Mouse (Mus musculus) kidney, embryonic 16.5 days (tissue): ENCODE results near the gene Rbfox2. TPM values are rescaled to one million over a fixed set of nuclear protein-coding genes. Genes with fewer than 3 reads are reported as not detected.
A peak's percentile ranks its signal among the peaks of the same experiment; 100 is the strongest.

Source experiments
- ATAC-seq: fragments of 200-750 bp; cut with Nextera tagmentation; 2 replicates; pipeline ENCODE4 v1.8.0; 2017; ENCODE audit warnings: moderate TSS enrichment; ENCODE audit not compliant: low FRiP score, low TSS enrichment
- H3K27ac ChIP-seq: fragments of 300-500 bp; sonication (generic); 2 replicates; pipeline ENCODE4 v1.5.1; 2014; ENCODE audit warnings: low read length
- H3K27me3 ChIP-seq: fragments of 300-500 bp; sonication (generic); 2 replicates; pipeline ENCODE4 v1.6.1; 2014; ENCODE audit warnings: low read length, control low read depth, mixed read lengths; ENCODE audit not compliant: insufficient read depth
- H3K36me3 ChIP-seq: fragments of 300-500 bp; sonication (generic); 2 replicates; pipeline ENCODE4 v1.6.1; 2014; ENCODE audit warnings: low read length, control low read depth, mixed read lengths; ENCODE audit not compliant: insufficient read depth
- H3K4me1 ChIP-seq: fragments of 300-500 bp; sonication (generic); 2 replicates; pipeline ENCODE4 v1.6.1; 2014; ENCODE audit warnings: low read length, control low read depth, mixed read lengths; ENCODE audit not compliant: insufficient read depth
- H3K4me2 ChIP-seq: fragments of 300-500 bp; sonication (generic); replicated peaks from 2 replicates; pipeline ENCODE4 v1.6.1; 2014; ENCODE audit warnings: low read depth, low read length
- H3K4me3 ChIP-seq: fragments of 300-500 bp; sonication (generic); 2 replicates; pipeline ENCODE4 v1.5.1; 2014; ENCODE audit warnings: mild to moderate bottlenecking, low read length
- H3K9ac ChIP-seq: fragments of 300-500 bp; sonication (generic); replicated peaks from 2 replicates; pipeline ENCODE4 v1.6.1; 2014; ENCODE audit warnings: low read length
- H3K9me3 ChIP-seq: fragments of 300-500 bp; sonication (generic); 2 replicates; pipeline ENCODE4 v1.6.1; 2016; ENCODE audit warnings: low read length, control low read depth
- WGBS: fragments of 180-500 bp; shearing (Covaris S2); extraction: QIAGEN DNeasy Blood & Tissue Kit; methylation state at CpG from one replicate; pipeline ENCODE4 v1.1.7; 2014; 5-methylcytosine and 5-hydroxymethylcytosine counted together
- polyA plus RNA-seq: library from polyadenylated mRNA; unstranded; fragments of >200 nt; fragmentation: Nextera tagmentation; extraction: Ambion mirVana; gene quantifications from 2 replicates; pipeline ENCODE4 v1.2.1, GENCODE M21; 2015

Gene Rbfox2
- polyA plus RNA-seq, 1 experiment from 2014 or later: 49.1 TPM

- no peaks in the 10 kb centered on the region for H3K9me3 ChIP-seq
- H3K27ac ChIP-seq: no peak overlapping the region
- H3K9ac ChIP-seq: no peak overlapping the region
- no peaks in the 10 kb centered on the region for H3K36me3 ChIP-seq
- no peak for ATAC-seq
- 97% methylated on average over 2 of the region's 2 CpGs for WGBS
- no peak overlapping the region for H3K4me2 ChIP-seq
- no peaks in the 10 kb centered on the region for H3K27me3 ChIP-seq
- peaks cover 12% of the 10 kb centered on the region for H3K4me1 ChIP-seq
- H3K4me3 ChIP-seq: no peak overlapping the region
Observed at GRCm38 (mm10) chr15:77262782-77263181, 44.0 kb downstream of the Rbfox2 start.

GRCm38 (mm10) chr15:77257437-77258229 is 49.2 kb downstream of the Rbfox2 start:
- Histone ChIP-seq H3K4me3 (no peak overlapping the region), H3K4me1 (peaks cover 23% of the 10 kb centered on the region), H3K27me3 (no peaks in the 10 kb centered on the region), H3K9ac (no peak overlapping the region), H3K36me3 (no peaks in the 10 kb centered on the region), H3K27ac (peak overlapping the region; percentile 36; the same call in 1 of the 2 replicates), H3K9me3 (no peaks in the 10 kb centered on the region), H3K4me2 (no peak overlapping the region)
- ATAC-seq: no peak; the same call in 1 of the 2 replicates
- 20% methylated on average over 6 of the region's 6 CpGs for WGBS

GRCm38 (mm10) chr15:77256782-77257181 is 50.0 kb downstream of the Rbfox2 start:
- Histone ChIP-seq H3K27me3 (no peaks in the 10 kb centered on the region), H3K36me3 (no peaks in the 10 kb centered on the region), H3K27ac (no peak overlapping the region), H3K4me3 (no peak overlapping the region), H3K4me2 (no peak overlapping the region), H3K9me3 (no peaks in the 10 kb centered on the region), H3K4me1 (peaks cover 32% of the 10 kb centered on the region), H3K9ac (no peak overlapping the region)
- WGBS: 79% methylated on average over 4 of the region's 4 CpGs
- no peak for ATAC-seq

- Histone ChIP-seq H3K36me3 (no peaks in the 10 kb centered on the region), H3K27me3 (no peaks in the 10 kb centered on the region), H3K4me3 (no peak overlapping the region), H3K9me3 (no peaks in the 10 kb centered on the region), H3K27ac (peak overlapping the region; percentile 58), H3K9ac (no peak overlapping the region), H3K4me2 (no peak overlapping the region), H3K4me1 (peaks cover 33% of the 10 kb centered on the region)
- peak; percentile 63; the same call in 1 of the 2 replicates for ATAC-seq
- WGBS: 9% methylated on average over 1 of the region's 1 CpGs
Observed at GRCm38 (mm10) chr15:77254636-77255035, 52.2 kb downstream of the Rbfox2 start.

- H3K27ac ChIP-seq: peak overlapping the region; percentile 58
- no peaks in the 10 kb centered on the region for H3K27me3 ChIP-seq
- 36% methylated on average over 2 of the region's 2 CpGs for WGBS
- no peak overlapping the region for H3K4me3 ChIP-seq
- H3K9me3 ChIP-seq: no peaks in the 10 kb centered on the region
- no peaks in the 10 kb centered on the region for H3K36me3 ChIP-seq
- peaks cover 33% of the 10 kb centered on the region for H3K4me1 ChIP-seq
- H3K4me2 ChIP-seq: no peak overlapping the region
- H3K9ac ChIP-seq: no peak overlapping the region
- no peak for ATAC-seq
Observed at GRCm38 (mm10) chr15:77254128-77254527, 52.7 kb downstream of the Rbfox2 start.

GRCm38 (mm10) chr15:77251706-77252105 is 55.1 kb downstream of the Rbfox2 start:
- Histone ChIP-seq H3K9ac (no peak overlapping the region), H3K9me3 (no peaks in the 10 kb centered on the region), H3K36me3 (no peaks in the 10 kb centered on the region), H3K4me1 (peaks cover 24% of the 10 kb centered on the region), H3K27ac (no peak overlapping the region), H3K4me2 (no peak overlapping the region), H3K4me3 (no peak overlapping the region), H3K27me3 (no peaks in the 10 kb centered on the region)
- 82% methylated on average over 3 of the region's 3 CpGs for WGBS
- no peak for ATAC-seq

- Histone ChIP-seq H3K9ac (no peak overlapping the region), H3K4me1 (peaks cover 32% of the 10 kb centered on the region), H3K27ac (no peak overlapping the region), H3K4me3 (no peak overlapping the region), H3K9me3 (no peaks in the 10 kb centered on the region), H3K4me2 (no peak overlapping the region), H3K27me3 (no peaks in the 10 kb centered on the region), H3K36me3 (no peaks in the 10 kb centered on the region)
- ATAC-seq: no peak
- WGBS: 83% methylated on average over 2 of the region's 2 CpGs
Observed at GRCm38 (mm10) chr15:77250806-77251205, 56.0 kb downstream of the Rbfox2 start.

GRCm38 (mm10) chr15:77249421-77249820 is 57.4 kb downstream of the Rbfox2 start:
- 92% methylated on average over 5 of the region's 5 CpGs for WGBS

GRCm38 (mm10) chr15:77245418-77246365 is 61.1 kb downstream of the Rbfox2 start:
- H3K27ac ChIP-seq: peak overlapping the region; percentile 82
- H3K9ac ChIP-seq: peak overlapping the region; percentile 38; the same call in 1 of the 2 replicates
- 11% methylated on average over 11 of the region's 11 CpGs for WGBS
- no peaks in the 10 kb centered on the region for H3K27me3 ChIP-seq
- no peaks in the 10 kb centered on the region for H3K36me3 ChIP-seq
- H3K4me2 ChIP-seq: peak overlapping the region; percentile 23; the same call in 1 of the 2 replicates
- H3K4me1 ChIP-seq: peaks cover 18% of the 10 kb centered on the region
- ATAC-seq: peak; percentile 77
- H3K9me3 ChIP-seq: no peaks in the 10 kb centered on the region
- no peak overlapping the region for H3K4me3 ChIP-seq

More at GRCm38 (mm10) chr15:77249421-77249820, 57.4 kb downstream of the Rbfox2 start:
- Histone ChIP-seq H3K9me3 (no peaks in the 10 kb centered on the region), H3K4me2 (no peak overlapping the region), H3K4me1 (peaks cover 37% of the 10 kb centered on the region), H3K27ac (no peak overlapping the region), H3K9ac (no peak overlapping the region), H3K27me3 (no peaks in the 10 kb centered on the region), H3K4me3 (no peak overlapping the region), H3K36me3 (no peaks in the 10 kb centered on the region)
- ATAC-seq: no peak
